Mouse (Mus musculus): ENCODE data around the gene Camk2n1. TPM values are rescaled to one million over a fixed set of nuclear protein-coding genes. Genes with fewer than 3 reads are reported as not detected.
A peak's percentile ranks its signal among the peaks of the same experiment; 100 is the strongest.

The Camk2n1 gene
- 7.4 and 10.1 TPM in 2 replicates for polyA plus RNA-seq (2014; fragmentation: Nextera tagmentation; extraction: Ambion mirVana)

DNA sequence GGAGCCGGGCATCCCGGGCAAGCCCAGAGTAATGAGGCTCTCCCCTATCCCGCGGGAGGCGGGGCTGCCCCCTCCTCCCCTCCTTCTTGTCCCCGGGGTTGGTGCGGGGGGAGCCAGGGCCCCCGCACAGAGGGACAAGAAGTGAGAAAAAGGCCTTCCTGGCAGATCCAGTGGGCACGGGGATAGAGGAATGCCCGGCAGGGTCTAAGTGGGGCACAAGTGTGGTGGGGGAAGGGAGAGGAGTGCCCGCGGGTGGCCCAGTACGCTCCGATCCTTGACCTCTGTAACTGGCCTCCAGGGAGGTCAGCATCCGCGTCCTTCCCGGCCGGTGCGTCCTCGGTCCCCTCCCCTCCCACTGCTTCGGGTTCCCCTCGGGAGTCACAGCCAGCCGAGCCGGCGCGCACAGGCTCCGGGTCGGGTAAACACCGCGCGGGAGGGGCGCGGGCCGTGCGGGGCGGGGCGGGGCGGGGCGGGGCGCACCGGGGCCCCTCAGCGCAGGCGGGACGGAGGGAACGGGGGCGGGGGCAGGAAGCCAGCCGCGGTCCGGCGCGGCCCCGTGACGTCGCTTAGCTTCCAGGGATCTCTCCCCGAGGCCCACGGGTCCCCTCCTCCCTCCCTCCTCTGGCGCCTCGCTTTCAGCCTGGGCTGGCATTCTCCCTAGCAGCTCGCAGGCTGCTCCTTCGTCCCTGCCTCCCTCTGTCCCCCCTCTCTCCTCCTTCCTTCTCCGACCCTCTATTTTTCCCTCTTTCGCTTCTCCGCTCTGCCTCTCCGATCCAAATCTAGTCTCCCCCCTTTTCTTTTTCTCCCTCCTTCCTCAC is at the start of gene Camk2n1:
TSS of gene Camk2n1 (plus strand) at position 562 of the 818 bp plus-strand sequence.
- Histone ChIP-seq H3K4me2 (replicated peaks; ENCODE audit: low read depth, low read length) (peak within 1 kb of the TSS; percentile 58), H3K4me3 (ENCODE audit: low read length) (peak within 1 kb of the TSS; percentile 85), H3K9me3 (ENCODE audit: control insufficient read depth, low read length) (no peaks in the 10 kb centered on the region), H3K27ac (ENCODE audit: low read depth, low read length) (peak within 1 kb of the TSS; percentile 94), H3K27me3 (ENCODE audit: control insufficient read depth, insufficient read depth, low read length) (no peaks in the 10 kb centered on the region; the same call in 1 of the 2 replicates), H3K9ac (ENCODE audit: low read depth, low read length) (peak within 1 kb of the TSS; percentile 92), H3K36me3 (ENCODE audit: control insufficient read depth, insufficient read depth, low read length) (no peaks in the 10 kb centered on the region), H3K4me1 (ENCODE audit: control insufficient read depth, insufficient read depth, low read length) (peaks cover 36% of the 10 kb centered on the region)
- ATAC-seq (ENCODE audit: low FRiP score, low TSS enrichment) = peak; percentile 80
- WGBS = 0% methylated on average over 37 of the region's 64 CpGs

- Histone ChIP-seq H3K9ac (ENCODE audit: low read depth, low read length) (no peak overlapping the region), H3K4me2 (replicated peaks; ENCODE audit: low read depth, low read length) (no peak overlapping the region), H3K4me3 (ENCODE audit: low read length) (no peak overlapping the region), H3K27ac (ENCODE audit: low read depth, low read length) (no peak overlapping the region), H3K36me3 (ENCODE audit: control insufficient read depth, insufficient read depth, low read length) (no peaks in the 10 kb centered on the region), H3K9me3 (ENCODE audit: control insufficient read depth, low read length) (no peaks in the 10 kb centered on the region), H3K4me1 (ENCODE audit: control insufficient read depth, insufficient read depth, low read length) (no peaks in the 10 kb centered on the region), H3K27me3 (ENCODE audit: control insufficient read depth, insufficient read depth, low read length) (0 out of 2 replicates have a peak, but pooled peaks cover 3% of the 10 kb centered on the region)
- ATAC-seq (ENCODE audit: low FRiP score, low TSS enrichment) = no peak
- 3% methylated on average over 2 of the region's 2 CpGs for WGBS
Measured at GRCm38 (mm10) chr4:138404806-138405205, 49.3 kb upstream of the Camk2n1 start.

GRCm38 (mm10) chr4:138407479-138408194 is 46.5 kb upstream of the Camk2n1 start:
- H3K4me1 ChIP-seq (ENCODE audit: control insufficient read depth, insufficient read depth, low read length) = no peaks in the 10 kb centered on the region
- H3K27ac ChIP-seq (ENCODE audit: low read depth, low read length) = no peak overlapping the region
- ATAC-seq (ENCODE audit: low FRiP score, low TSS enrichment) = no peak
- H3K4me2 ChIP-seq (replicated peaks; ENCODE audit: low read depth, low read length) = no peak overlapping the region
- no peaks in the 10 kb centered on the region for H3K36me3 ChIP-seq (ENCODE audit: control insufficient read depth, insufficient read depth, low read length)
- no peaks in the 10 kb centered on the region for H3K9me3 ChIP-seq (ENCODE audit: control insufficient read depth, low read length)
- WGBS = 68% methylated on average over 12 of the region's 13 CpGs
- H3K4me3 ChIP-seq (ENCODE audit: low read length) = no peak overlapping the region
- no peak overlapping the region for H3K9ac ChIP-seq (ENCODE audit: low read depth, low read length)
- no peaks in the 10 kb centered on the region; the same call in 1 of the 2 replicates for H3K27me3 ChIP-seq (ENCODE audit: control insufficient read depth, insufficient read depth, low read length)

DNA sequence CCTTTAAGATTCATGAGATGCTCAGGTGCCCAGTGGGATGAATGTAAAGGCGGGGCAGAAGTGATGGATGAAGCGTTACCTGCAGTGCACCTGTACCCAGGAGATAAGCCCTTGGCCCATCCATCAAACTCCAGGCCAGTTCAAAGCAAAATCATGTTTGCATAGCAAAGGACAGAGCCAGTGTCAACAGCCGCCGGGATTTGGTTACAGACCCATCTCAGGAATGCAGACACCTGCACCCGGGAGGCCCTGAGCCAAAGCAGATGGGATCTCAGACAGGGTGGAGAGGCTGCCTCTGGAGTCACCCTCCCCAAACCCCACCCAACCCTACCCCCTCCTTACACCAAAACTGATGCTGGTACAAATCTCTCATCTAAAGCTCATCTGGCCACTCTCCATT is 43.1 kb upstream of the Camk2n1 start:
- H3K27me3 ChIP-seq (ENCODE audit: control insufficient read depth, insufficient read depth, low read length) = no peaks in the 10 kb centered on the region; the same call in 1 of the 2 replicates
- H3K27ac ChIP-seq (ENCODE audit: low read depth, low read length) = no peak overlapping the region
- H3K4me2 ChIP-seq (replicated peaks; ENCODE audit: low read depth, low read length) = no peak overlapping the region
- no peaks in the 10 kb centered on the region for H3K9me3 ChIP-seq (ENCODE audit: control insufficient read depth, low read length)
- ATAC-seq (ENCODE audit: low FRiP score, low TSS enrichment) = 0 out of 2 replicates have a peak, but pooled peaks have one; percentile 77
- H3K4me1 ChIP-seq (ENCODE audit: control insufficient read depth, insufficient read depth, low read length) = peaks cover 7% of the 10 kb centered on the region
- H3K9ac ChIP-seq (ENCODE audit: low read depth, low read length) = no peak overlapping the region
- H3K4me3 ChIP-seq (ENCODE audit: low read length) = no peak overlapping the region
- H3K36me3 ChIP-seq (ENCODE audit: control insufficient read depth, insufficient read depth, low read length) = no peaks in the 10 kb centered on the region
- WGBS = 5% methylated on average over 5 of the region's 5 CpGs

DNA sequence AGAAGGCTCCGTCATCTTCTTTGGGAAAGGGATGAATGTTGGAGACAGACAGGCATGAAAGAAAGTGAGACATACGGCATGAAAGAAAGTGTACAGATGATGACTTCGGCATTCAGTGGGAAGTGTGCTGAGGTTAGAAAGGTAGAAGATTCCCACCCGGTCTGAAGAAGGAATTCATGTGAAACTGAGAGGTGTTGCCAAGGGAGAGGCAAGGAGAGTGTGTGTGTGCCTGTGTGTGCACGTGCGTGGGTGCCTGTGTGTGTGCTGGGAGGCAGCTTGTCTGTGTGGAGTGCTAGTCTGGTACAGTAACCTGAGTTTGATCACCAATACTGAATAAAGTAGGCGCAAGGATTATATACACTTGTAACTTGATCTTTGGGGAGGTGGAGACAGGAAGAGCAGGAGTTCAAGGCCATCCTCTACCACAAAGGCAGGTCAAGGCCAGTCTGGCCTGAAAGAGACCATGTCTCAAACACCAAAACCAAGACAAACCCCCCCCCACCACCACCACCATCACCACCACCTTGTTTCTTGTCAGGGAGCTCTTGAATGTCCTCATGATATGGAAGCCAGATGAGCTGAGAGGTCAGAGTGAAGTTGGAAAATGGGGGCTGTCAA is 42.5 kb upstream of the Camk2n1 start:
- no peaks in the 10 kb centered on the region; the same call in 1 of the 2 replicates for H3K27me3 ChIP-seq (ENCODE audit: control insufficient read depth, insufficient read depth, low read length)
- no peak overlapping the region for H3K27ac ChIP-seq (ENCODE audit: low read depth, low read length)
- no peak overlapping the region for H3K4me2 ChIP-seq (replicated peaks; ENCODE audit: low read depth, low read length)
- H3K4me3 ChIP-seq (ENCODE audit: low read length) = no peak overlapping the region
- no peak for ATAC-seq (ENCODE audit: low FRiP score, low TSS enrichment)
- no peaks in the 10 kb centered on the region for H3K36me3 ChIP-seq (ENCODE audit: control insufficient read depth, insufficient read depth, low read length)
- no peak overlapping the region for H3K9ac ChIP-seq (ENCODE audit: low read depth, low read length)
- H3K4me1 ChIP-seq (ENCODE audit: control insufficient read depth, insufficient read depth, low read length) = peaks cover 7% of the 10 kb centered on the region
- H3K9me3 ChIP-seq (ENCODE audit: control insufficient read depth, low read length) = no peaks in the 10 kb centered on the region
- WGBS = 40% methylated on average over 7 of the region's 7 CpGs

DNA sequence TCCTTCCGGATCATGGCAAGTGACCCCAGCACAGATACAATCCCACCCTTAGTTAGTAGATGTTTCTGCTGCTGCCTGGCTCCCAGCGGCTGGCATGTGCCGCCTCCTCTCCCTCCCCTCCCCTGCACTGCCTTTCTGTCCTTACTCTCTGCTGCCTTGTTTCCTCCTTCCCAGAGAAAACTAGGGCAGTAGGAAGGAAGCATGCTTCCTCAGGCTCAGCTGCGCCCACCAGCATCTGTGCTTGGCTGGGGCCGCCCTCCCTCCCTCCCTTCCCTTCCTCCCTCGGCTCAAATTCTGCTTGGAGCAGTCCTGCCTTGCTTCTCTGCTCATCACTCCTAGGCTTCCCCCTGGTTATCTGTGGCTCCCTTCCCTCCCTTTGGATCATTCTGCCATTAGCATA is 39.4 kb upstream of the Camk2n1 start:
- H3K36me3 ChIP-seq (ENCODE audit: control insufficient read depth, insufficient read depth, low read length) = no peaks in the 10 kb centered on the region
- H3K4me2 ChIP-seq (replicated peaks; ENCODE audit: low read depth, low read length) = no peak overlapping the region; the same call in 1 of the 2 replicates
- WGBS = 17% methylated on average over 6 of the region's 6 CpGs
- H3K4me1 ChIP-seq (ENCODE audit: control insufficient read depth, insufficient read depth, low read length) = peaks cover 7% of the 10 kb centered on the region
- ATAC-seq (ENCODE audit: low FRiP score, low TSS enrichment) = peak; percentile 68
- H3K9me3 ChIP-seq (ENCODE audit: control insufficient read depth, low read length) = no peaks in the 10 kb centered on the region
- 0 out of 2 replicates have a peak overlapping the region, but pooled peaks have one; percentile 35 for H3K9ac ChIP-seq (ENCODE audit: low read depth, low read length)
- H3K27ac ChIP-seq (ENCODE audit: low read depth, low read length) = peak overlapping the region; percentile 62; the same call in 1 of the 2 replicates
- H3K4me3 ChIP-seq (ENCODE audit: low read length) = no peak overlapping the region
- H3K27me3 ChIP-seq (ENCODE audit: control insufficient read depth, insufficient read depth, low read length) = no peaks in the 10 kb centered on the region; the same call in 1 of the 2 replicates

GRCm38 (mm10) chr4:138415991-138416390 is 38.1 kb upstream of the Camk2n1 start:
- no peak overlapping the region for H3K27ac ChIP-seq (ENCODE audit: low read depth, low read length)
- no peak overlapping the region for H3K4me3 ChIP-seq (ENCODE audit: low read length)
- H3K9ac ChIP-seq (ENCODE audit: low read depth, low read length) = no peak overlapping the region
- H3K27me3 ChIP-seq (ENCODE audit: control insufficient read depth, insufficient read depth, low read length) = no peaks in the 10 kb centered on the region; the same call in 1 of the 2 replicates
- H3K4me2 ChIP-seq (replicated peaks; ENCODE audit: low read depth, low read length) = no peak overlapping the region
- no peak for ATAC-seq (ENCODE audit: low FRiP score, low TSS enrichment)
- WGBS = 79% methylated on average over 3 of the region's 3 CpGs
- H3K9me3 ChIP-seq (ENCODE audit: control insufficient read depth, low read length) = no peaks in the 10 kb centered on the region
- H3K36me3 ChIP-seq (ENCODE audit: control insufficient read depth, insufficient read depth, low read length) = no peaks in the 10 kb centered on the region
- peaks cover 7% of the 10 kb centered on the region for H3K4me1 ChIP-seq (ENCODE audit: control insufficient read depth, insufficient read depth, low read length)

- 65% methylated on average over 5 of the region's 5 CpGs for WGBS
- no peak for ATAC-seq (ENCODE audit: low FRiP score, low TSS enrichment)
- H3K27me3 ChIP-seq (ENCODE audit: control insufficient read depth, insufficient read depth, low read length) = no peaks in the 10 kb centered on the region; the same call in 1 of the 2 replicates
Measured at GRCm38 (mm10) chr4:138416414-138416813, 37.7 kb upstream of the Camk2n1 start.

More at GRCm38 (mm10) chr4:138416414-138416813, 37.7 kb upstream of the Camk2n1 start:
- Histone ChIP-seq H3K27ac (ENCODE audit: low read depth, low read length) (no peak overlapping the region), H3K9ac (ENCODE audit: low read depth, low read length) (no peak overlapping the region), H3K36me3 (ENCODE audit: control insufficient read depth, insufficient read depth, low read length) (no peaks in the 10 kb centered on the region), H3K4me1 (ENCODE audit: control insufficient read depth, insufficient read depth, low read length) (peaks cover 7% of the 10 kb centered on the region), H3K4me2 (replicated peaks; ENCODE audit: low read depth, low read length) (no peak overlapping the region), H3K4me3 (ENCODE audit: low read length) (no peak overlapping the region), H3K9me3 (ENCODE audit: control insufficient read depth, low read length) (no peaks in the 10 kb centered on the region)

Data from kidney, embryonic 14.5 days (tissue).